ENCODE assay signal across 15 mouse cellular contexts in the genomic region with DNA sequence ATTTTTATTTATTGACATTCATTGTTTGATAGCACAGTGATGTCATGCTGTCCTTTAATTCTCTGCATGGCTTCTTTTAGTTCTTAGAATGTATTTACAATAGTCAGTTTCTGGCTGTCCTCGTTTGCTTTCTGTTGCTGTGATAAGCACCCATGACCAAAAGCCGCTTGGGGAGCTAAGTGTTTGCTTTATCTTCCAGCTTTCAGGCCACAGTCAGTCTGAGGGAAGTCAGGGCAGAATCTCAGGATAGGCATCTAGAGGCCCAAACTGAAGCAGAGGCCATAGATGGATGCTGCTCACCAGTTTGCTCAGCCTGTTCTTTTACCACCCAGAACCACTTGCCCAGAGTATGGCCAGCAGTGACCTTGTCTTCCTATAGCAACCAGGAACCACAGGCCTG.
"Had no signal": no experiment of that assay in that cellular context is flagged by ENCODE, and none has a peak within 500 bp of the region (broad histone marks: within the 10 kb centered on the region; RNA-seq: fewer than 3 reads in every experiment).

No protein-coding gene starts in this region.

- H3K4me3 ChIP-seq: left cerebral cortex, adult 2 months; limb, embryonic 15.5 days; neural tube, embryonic 12.5 days had no signal

- H3K27me3 ChIP-seq: limb, embryonic 15.5 days; neural tube, embryonic 12.5 days had no signal

- H3K27ac ChIP-seq: hindbrain, postnatal 0 days; kidney, postnatal 0 days; left cerebral cortex, adult 2 months; limb, embryonic 15.5 days; macrophage; neural tube, embryonic 12.5 days had no signal

- H3K9ac ChIP-seq: limb, embryonic 15.5 days; lung, embryonic 14.5 days; neural tube, embryonic 12.5 days had no signal

- H3K4me1 ChIP-seq: limb, embryonic 15.5 days had no signal

- H3K9me3 ChIP-seq: limb, embryonic 15.5 days; neural tube, embryonic 12.5 days had no signal

- H3K36me3 ChIP-seq: neural tube, embryonic 12.5 days had no signal

- ATAC-seq: hindbrain, postnatal 0 days had no signal

- H3K4me2 ChIP-seq: limb, embryonic 15.5 days; lung, embryonic 14.5 days; neural tube, embryonic 12.5 days had no signal

- DNase-seq: kidney, adult 11 months; kidney, adult 9 months; kidney, postnatal 4 days; lung, embryonic 14.5 days; lung, postnatal 14 days; midbrain, embryonic 14.5 days; retina, postnatal 1 day; right cerebral cortex, postnatal 14 days; thymus, postnatal 36 days had no signal
